Mouse (Mus musculus) liver, embryonic 12.5 days (tissue): Measurements from ENCODE around the gene Fbln2. TPM values are rescaled to one million over a fixed set of nuclear protein-coding genes. Genes with fewer than 3 reads are reported as not detected.
"Not testable (repeated sequence)": the region's sequence is repeated elsewhere in the genome, so short reads cannot be mapped to it uniquely, and the experiment has no call there.

ENCODE experiments used
- ATAC-seq: fragments of 200-750 bp; cut with Nextera tagmentation; 2 replicates; pipeline ENCODE4 v1.8.0; 2017; ENCODE audit warnings: moderate number of reproducible peaks, mild to moderate bottlenecking, moderate library complexity
- H3K27ac ChIP-seq: fragments of 300-500 bp; sonication (generic); 2 replicates; pipeline ENCODE4 v1.5.1; 2016; ENCODE audit warnings: mild to moderate bottlenecking
- H3K27me3 ChIP-seq: fragments of 300-500 bp; sonication (generic); replicated peaks from 2 replicates; pipeline ENCODE4 v1.6.1; 2016; ENCODE audit warnings: mild to moderate bottlenecking, moderate library complexity
- H3K36me3 ChIP-seq: fragments of 300-500 bp; sonication (generic); 2 replicates; pipeline ENCODE4 v1.6.1; 2016; ENCODE audit warnings: mild to moderate bottlenecking, moderate library complexity
- H3K4me1 ChIP-seq: fragments of 300-500 bp; sonication (generic); 2 replicates; pipeline ENCODE4 v1.6.1; 2016
- H3K4me2 ChIP-seq: fragments of 300-500 bp; sonication (generic); 2 replicates; pipeline ENCODE4 v1.6.1; 2016; ENCODE audit warnings: mild to moderate bottlenecking, moderate library complexity
- H3K4me3 ChIP-seq: fragments of 300-500 bp; sonication (generic); 2 replicates; pipeline ENCODE4 v1.5.1; 2016; ENCODE audit warnings: mild to moderate bottlenecking, moderate library complexity
- H3K9ac ChIP-seq: fragments of 300-500 bp; sonication (generic); 2 replicates; pipeline ENCODE4 v1.6.1; 2016; ENCODE audit warnings: mild to moderate bottlenecking, moderate library complexity
- H3K9me3 ChIP-seq: fragments of 300-500 bp; sonication (generic); replicated peaks from 2 replicates; pipeline ENCODE4 v1.6.1; 2016; ENCODE audit warnings: mild to moderate bottlenecking, moderate library complexity
- WGBS: fragments of 180-500 bp; shearing (Covaris S2); methylation state at CpG from one replicate; pipeline ENCODE4 v1.1.7; 2016; ENCODE audit not compliant: insufficient replicate concordance; 5-methylcytosine and 5-hydroxymethylcytosine counted together
- polyA plus RNA-seq: library from polyadenylated mRNA; unstranded; fragments of >200 nt; fragmentation: Nextera tagmentation; extraction: Ambion mirVana; gene quantifications from 2 replicates; pipeline ENCODE4 v1.2.1, GENCODE M21; 2016

Gene Fbln2
- polyA plus RNA-seq, result 15.9 and 17.0 TPM in 2 replicates

DNA sequence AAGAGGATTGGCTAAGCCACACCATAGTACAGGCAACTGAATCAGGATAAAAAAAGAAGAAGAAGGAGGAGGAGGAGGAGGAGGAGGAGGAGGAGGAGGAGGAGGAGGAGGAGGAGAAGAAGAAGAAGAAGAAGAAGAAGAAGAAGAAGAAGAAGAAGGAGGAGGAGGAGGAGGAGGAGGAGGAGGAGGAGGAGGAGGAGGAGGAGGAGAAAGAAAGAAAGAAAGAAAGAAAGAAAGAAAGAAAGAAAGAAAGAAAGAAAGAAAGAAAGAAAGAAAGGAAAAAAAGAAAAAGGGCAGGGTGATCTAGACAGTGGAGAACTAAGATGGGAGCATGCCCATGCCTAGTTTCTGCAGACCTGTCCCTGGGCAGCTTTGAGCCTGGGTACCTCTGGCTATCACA lies at the start of gene Fbln2:
TSS of gene Fbln2 (plus strand) at position 301 of the 400 bp plus-strand sequence.
- ATAC-seq, H3K27ac ChIP-seq, H3K9ac ChIP-seq: not testable (repeated sequence)

DNA sequence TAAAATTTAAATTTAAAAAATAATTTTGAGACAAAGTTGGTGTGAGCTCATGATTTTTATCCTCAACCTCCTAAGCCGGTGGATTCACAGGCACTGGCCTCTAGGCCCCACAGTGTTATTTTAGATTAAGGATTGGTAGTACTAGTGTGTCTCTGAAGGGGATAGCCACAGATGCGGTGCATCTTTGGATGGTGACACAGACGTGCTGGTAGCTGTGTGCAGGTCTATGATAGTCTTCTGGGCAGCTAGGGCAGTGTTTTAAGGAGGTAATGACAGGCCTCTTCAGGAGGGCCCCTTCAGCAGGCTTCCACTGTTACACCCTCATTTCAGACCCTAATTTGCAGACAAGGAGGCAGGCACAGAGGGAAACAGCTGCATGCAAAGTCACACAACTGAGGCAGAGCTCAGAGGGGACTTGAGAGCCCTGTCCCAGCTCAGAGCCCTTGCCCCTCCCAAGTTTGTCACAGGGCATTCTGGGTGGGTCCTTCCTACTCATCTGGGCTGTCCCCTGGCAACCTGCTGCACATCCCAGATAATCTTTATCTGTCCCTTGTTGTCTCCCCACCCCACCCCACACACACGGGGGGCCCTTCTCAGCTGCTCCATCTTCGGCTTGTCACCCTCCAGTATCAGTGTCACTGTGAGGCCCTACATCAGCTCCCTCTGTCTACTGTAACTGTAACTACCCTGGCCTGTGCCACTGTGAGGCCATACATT lies 48.9 kb upstream of the Fbln2 start:
- no peaks in the 10 kb centered on the region for H3K27me3 ChIP-seq
- H3K27ac ChIP-seq, result peak overlapping the region; percentile 99
- 0 out of 2 replicates have a peak overlapping the region, but pooled peaks have one; percentile 22 for H3K4me3 ChIP-seq
- peaks cover 36% of the 10 kb centered on the region for H3K36me3 ChIP-seq
- ATAC-seq, result peak; percentile 93
- H3K4me2 ChIP-seq, result peak overlapping the region; percentile 64
- peak overlapping the region; percentile 71 for H3K9ac ChIP-seq
- 24% methylated on average over 5 of the region's 5 CpGs for WGBS
- H3K9me3 ChIP-seq, result no peaks in the 10 kb centered on the region
- H3K4me1 ChIP-seq, result peaks cover 88% of the 10 kb centered on the region

More for the DNA sequence above, at the start of gene Fbln2:
- not testable (repeated sequence) for H3K4me1 ChIP-seq, H3K36me3 ChIP-seq, H3K9me3 ChIP-seq
- H3K27me3 ChIP-seq, result peaks cover 69% of the 10 kb centered on the region
- H3K4me2 ChIP-seq, result peak within 1 kb of the TSS; percentile 49
- peak within 1 kb of the TSS; percentile 31 for H3K4me3 ChIP-seq

DNA sequence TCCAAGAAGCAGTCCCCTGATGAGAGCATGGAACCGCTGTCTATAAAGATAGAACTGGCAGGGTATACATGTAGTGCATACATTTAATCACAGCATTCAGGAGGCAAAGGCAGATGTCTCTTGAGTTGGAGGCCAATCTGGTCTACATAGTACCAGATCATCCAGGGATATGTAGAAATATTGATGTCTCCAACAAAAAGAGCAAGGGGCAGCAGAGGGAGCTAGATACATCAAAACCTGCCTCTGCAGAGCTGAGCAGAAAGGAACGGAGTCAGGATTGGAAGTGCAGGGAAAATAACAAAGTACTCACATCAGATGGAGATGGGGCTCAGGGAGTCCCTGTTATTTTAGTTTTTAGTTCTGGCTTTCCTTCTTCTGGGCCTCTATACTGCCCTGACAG lies 47.7 kb upstream of the Fbln2 start:
- no peak overlapping the region for H3K4me3 ChIP-seq
- WGBS, result 83% methylated on average over 2 of the region's 2 CpGs
- peak overlapping the region; percentile 64 for H3K4me2 ChIP-seq
- H3K9ac ChIP-seq, result peak overlapping the region; percentile 71
- H3K9me3 ChIP-seq, result no peaks in the 10 kb centered on the region
- H3K36me3 ChIP-seq, result peaks cover 36% of the 10 kb centered on the region
- H3K27me3 ChIP-seq, result no peaks in the 10 kb centered on the region
- H3K4me1 ChIP-seq, result peaks cover 76% of the 10 kb centered on the region
- ATAC-seq, result no peak
- H3K27ac ChIP-seq, result peak overlapping the region; percentile 99

DNA sequence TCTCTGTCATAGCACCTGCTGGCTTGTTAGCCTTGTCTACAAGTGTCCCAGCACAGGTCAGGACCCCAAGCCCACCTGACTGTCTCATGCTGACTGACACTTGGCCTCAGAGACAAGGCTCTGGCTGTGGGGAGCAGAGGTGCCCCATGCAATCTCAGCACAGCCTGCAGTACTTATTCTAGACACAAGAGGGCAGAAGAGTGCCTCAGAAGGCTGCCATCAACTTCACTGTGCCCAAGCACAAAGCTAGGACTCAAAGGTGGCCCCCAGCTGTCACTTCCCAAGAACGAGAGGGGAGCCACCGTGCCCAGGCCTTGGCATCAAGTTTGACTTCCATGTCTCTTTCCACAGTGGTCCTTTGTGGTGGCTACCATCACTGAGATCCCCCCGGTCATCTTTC lies 47.0 kb upstream of the Fbln2 start:
- 36% methylated on average over 3 of the region's 3 CpGs for WGBS
- peaks cover 34% of the 10 kb centered on the region for H3K36me3 ChIP-seq
- peak overlapping the region; percentile 54 for H3K9ac ChIP-seq
- no peak overlapping the region for H3K4me3 ChIP-seq
- peaks cover 70% of the 10 kb centered on the region for H3K4me1 ChIP-seq
- H3K27me3 ChIP-seq, result no peaks in the 10 kb centered on the region
- no peak overlapping the region; the same call in 1 of the 2 replicates for H3K4me2 ChIP-seq
- peak overlapping the region; percentile 99 for H3K27ac ChIP-seq
- ATAC-seq, result no peak
- no peaks in the 10 kb centered on the region for H3K9me3 ChIP-seq

DNA sequence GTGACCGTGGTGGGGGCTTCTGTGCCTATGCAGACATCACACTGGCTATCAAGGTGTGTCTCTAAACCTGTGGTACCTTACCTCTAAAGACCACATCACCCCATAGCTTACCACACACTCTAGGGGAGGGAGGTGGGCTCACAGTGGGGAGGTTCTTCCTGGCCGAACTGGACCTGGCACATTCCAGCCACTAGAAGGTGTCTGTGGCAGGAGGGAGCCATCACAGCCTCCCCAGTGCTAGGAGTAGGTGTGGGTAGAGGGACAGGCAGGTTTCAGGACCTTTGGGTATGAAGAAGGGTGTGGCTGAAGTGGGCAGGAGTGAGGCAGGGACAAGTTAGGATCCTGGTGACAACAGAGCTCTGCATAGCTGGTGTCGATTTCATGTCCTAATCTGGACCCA lies 44.4 kb upstream of the Fbln2 start:
- H3K27ac ChIP-seq, result no peak overlapping the region
- ATAC-seq, result no peak
- peaks cover 50% of the 10 kb centered on the region for H3K36me3 ChIP-seq
- H3K4me3 ChIP-seq, result no peak overlapping the region
- no peaks in the 10 kb centered on the region for H3K9me3 ChIP-seq
- H3K4me1 ChIP-seq, result peaks cover 44% of the 10 kb centered on the region
- H3K4me2 ChIP-seq, result no peak overlapping the region
- no peak overlapping the region for H3K9ac ChIP-seq
- WGBS, result 41% methylated on average over 3 of the region's 3 CpGs
- no peaks in the 10 kb centered on the region for H3K27me3 ChIP-seq

DNA sequence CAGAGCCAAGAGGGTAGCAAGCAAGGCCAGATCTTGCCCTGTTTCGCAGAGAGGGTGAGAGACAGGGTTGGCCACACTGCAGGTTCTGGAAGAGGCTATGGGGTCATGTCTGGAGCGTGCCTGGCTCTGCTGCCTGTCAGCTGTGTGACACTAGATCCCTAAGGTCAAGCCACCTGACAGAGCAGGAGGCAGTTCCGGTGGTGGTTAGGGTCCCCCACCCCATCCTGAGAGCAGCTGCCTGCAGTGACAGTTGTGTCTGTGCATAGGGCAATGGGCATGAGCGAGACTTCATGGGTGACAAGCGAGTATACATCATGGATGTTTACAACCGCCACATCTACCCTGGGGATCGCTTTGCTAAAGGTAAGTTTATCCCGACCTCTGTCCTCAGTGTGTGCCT lies 43.1 kb upstream of the Fbln2 start:
- peaks cover 43% of the 10 kb centered on the region for H3K4me1 ChIP-seq
- H3K9ac ChIP-seq, result no peak overlapping the region
- peaks cover 61% of the 10 kb centered on the region for H3K36me3 ChIP-seq
- no peak overlapping the region for H3K4me3 ChIP-seq
- no peak for ATAC-seq
- no peaks in the 10 kb centered on the region for H3K27me3 ChIP-seq
- 83% methylated on average over 8 of the region's 8 CpGs for WGBS
- H3K4me2 ChIP-seq, result no peak overlapping the region
- no peaks in the 10 kb centered on the region for H3K9me3 ChIP-seq
- H3K27ac ChIP-seq, result no peak overlapping the region

DNA sequence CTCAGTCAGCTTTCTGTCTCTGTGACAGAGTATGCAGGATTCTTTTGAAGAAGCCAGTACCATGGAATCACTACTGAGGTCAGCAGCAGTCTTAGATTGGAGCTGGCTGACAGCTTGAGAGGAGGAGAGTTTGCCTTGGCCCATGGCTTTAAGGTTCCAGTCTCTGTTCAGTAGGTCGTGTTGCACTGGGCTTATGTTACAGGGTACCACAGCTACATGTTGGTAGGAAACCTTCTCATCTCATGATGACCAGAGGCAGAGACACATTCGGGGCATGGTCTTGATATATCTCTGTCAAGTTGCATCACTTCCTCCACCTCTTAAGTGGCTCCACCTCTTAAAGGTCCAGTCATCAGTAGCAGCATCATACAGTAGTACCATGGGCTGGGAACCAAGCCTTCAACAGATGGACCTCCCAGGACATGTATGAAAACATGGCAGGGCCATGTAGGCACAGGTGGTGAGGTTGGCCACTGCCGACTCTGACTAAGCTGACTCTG lies 40.8 kb upstream of the Fbln2 start:
- H3K4me1 ChIP-seq, result peaks cover 27% of the 10 kb centered on the region
- 57% methylated on average over 3 of the region's 3 CpGs for WGBS
- no peak for ATAC-seq
- no peaks in the 10 kb centered on the region for H3K9me3 ChIP-seq
- H3K27me3 ChIP-seq, result no peaks in the 10 kb centered on the region
- H3K4me3 ChIP-seq, result no peak overlapping the region
- H3K36me3 ChIP-seq, result peaks cover 56% of the 10 kb centered on the region
- no peak overlapping the region for H3K9ac ChIP-seq
- H3K4me2 ChIP-seq, result no peak overlapping the region
- no peak overlapping the region for H3K27ac ChIP-seq

DNA sequence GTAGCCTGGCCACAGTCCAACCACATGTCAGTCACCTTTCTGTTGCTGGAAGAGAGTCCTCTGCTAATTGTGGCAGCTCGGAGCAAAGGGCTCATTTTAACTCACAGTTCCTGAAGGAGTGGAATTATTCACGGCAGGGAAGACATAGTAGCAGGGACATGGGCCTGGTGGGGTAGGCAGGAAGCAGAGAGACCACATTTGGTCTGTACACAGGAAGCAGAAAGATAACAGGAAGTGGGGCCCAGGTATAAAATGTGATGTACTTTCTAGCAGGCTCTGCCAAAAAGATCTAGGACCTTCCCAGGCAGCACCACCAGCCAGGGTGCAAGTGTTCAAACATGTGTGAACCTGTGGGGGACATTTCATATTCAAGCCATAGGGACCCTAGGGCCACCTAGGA lies 39.9 kb upstream of the Fbln2 start:
- Histone ChIP-seq H3K27ac (no peak overlapping the region), H3K36me3 (peaks cover 54% of the 10 kb centered on the region), H3K9me3 (no peaks in the 10 kb centered on the region), H3K9ac (no peak overlapping the region), H3K4me3 (no peak overlapping the region), H3K27me3 (peaks cover 4% of the 10 kb centered on the region; the same call in 1 of the 2 replicates), H3K4me1 (peaks cover 25% of the 10 kb centered on the region), H3K4me2 (no peak overlapping the region)
- 38% methylated on average over 2 of the region's 2 CpGs for WGBS
- ATAC-seq, result no peak

DNA sequence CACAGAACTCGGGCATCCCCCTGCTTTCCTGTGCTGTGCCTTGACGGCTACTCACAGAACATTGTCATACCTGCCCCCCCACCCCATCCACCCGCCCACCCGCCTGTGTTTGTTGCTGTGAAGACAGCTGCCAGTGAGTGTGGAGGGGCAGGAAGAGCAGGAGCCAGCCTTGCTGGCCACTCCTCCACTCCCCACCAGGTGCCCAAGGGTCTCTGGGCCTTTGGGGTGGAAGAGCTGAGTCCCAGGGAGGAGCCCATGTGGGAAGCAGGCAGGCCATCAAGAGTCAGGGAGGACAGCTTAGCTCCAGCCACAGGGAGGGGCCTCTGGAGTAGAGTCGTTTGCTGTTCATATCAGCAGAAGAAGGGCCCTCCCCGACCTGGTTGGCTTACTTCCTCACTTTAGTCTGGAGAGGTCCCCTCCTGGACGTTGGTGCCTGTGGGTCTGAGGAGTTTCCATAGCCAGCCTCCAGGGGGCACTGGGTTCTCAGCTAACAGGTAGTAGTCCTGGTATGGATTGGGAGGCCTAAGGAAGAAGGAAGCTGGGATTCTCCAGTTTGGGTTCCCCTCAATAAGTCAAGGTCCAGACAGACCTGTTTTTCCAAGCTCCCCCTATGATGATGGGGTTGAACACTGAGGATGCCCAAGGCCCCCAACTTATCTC lies 38.9 kb upstream of the Fbln2 start:
- WGBS, result 33% methylated on average over 7 of the region's 7 CpGs
- no peak overlapping the region for H3K4me3 ChIP-seq
- H3K4me2 ChIP-seq, result no peak overlapping the region
- no peaks in the 10 kb centered on the region for H3K9me3 ChIP-seq
- H3K36me3 ChIP-seq, result peaks cover 50% of the 10 kb centered on the region
- no peak overlapping the region for H3K9ac ChIP-seq
- no peak overlapping the region for H3K27ac ChIP-seq
- peaks cover 9% of the 10 kb centered on the region; the same call in 1 of the 2 replicates for H3K27me3 ChIP-seq
- H3K4me1 ChIP-seq, result peaks cover 24% of the 10 kb centered on the region
- peak; percentile 40 for ATAC-seq

DNA sequence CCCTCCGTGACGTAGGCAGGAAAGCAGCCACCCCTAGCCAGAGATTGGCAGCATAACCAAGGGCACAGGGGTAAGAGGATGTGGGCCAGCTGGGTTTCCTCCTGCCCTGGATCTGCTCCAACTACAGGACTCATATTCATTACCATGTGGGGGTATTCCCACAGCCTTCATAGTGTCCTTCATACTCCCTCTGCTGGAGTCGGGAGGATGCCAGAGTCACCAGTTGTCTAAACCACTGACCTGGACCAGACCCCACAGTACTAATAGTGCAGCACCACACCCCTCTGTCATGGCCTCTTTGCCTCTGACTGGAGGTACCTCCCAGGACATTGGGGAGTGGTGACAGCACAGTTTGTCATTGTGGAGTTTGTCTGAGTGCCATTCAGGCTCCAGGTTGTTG lies 38.0 kb upstream of the Fbln2 start:
- Histone ChIP-seq H3K27me3 (peaks cover 9% of the 10 kb centered on the region; the same call in 1 of the 2 replicates), H3K4me1 (peaks cover 24% of the 10 kb centered on the region), H3K4me2 (no peak overlapping the region), H3K9ac (0 out of 2 replicates have a peak overlapping the region, but pooled peaks have one; percentile 9), H3K9me3 (no peaks in the 10 kb centered on the region), H3K36me3 (peaks cover 43% of the 10 kb centered on the region), H3K27ac (no peak overlapping the region), H3K4me3 (no peak overlapping the region)
- ATAC-seq, result no peak
- WGBS, result 79% methylated on average over 3 of the region's 3 CpGs

DNA sequence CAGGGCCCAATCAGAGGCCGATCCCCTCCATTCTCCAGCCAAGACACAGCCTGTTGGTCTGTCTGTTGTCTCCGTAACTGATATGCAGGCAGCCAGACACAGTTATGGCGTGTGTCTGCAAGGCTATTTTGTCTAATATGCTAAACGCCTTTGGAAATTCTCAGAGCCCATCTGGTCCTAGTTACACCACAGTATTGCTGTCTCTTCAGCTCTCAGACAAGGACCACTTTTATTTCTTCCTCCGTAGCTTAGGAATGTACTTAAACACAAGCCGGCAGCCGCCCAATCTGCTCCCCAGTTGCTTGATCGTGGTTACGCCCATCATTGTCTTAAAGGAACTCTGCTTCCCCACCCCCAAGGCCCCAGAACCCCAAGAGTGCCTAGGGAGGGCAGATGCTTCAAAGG lies 31.5 kb upstream of the Fbln2 start:
- Histone ChIP-seq H3K4me1 (peaks cover 23% of the 10 kb centered on the region), H3K27me3 (peaks cover 29% of the 10 kb centered on the region), H3K4me2 (no peak overlapping the region), H3K9ac (no peak overlapping the region), H3K4me3 (no peak overlapping the region), H3K9me3 (no peaks in the 10 kb centered on the region), H3K36me3 (no peaks in the 10 kb centered on the region), H3K27ac (no peak overlapping the region)
- no peak for ATAC-seq
- WGBS, result 57% methylated on average over 9 of the region's 9 CpGs

DNA sequence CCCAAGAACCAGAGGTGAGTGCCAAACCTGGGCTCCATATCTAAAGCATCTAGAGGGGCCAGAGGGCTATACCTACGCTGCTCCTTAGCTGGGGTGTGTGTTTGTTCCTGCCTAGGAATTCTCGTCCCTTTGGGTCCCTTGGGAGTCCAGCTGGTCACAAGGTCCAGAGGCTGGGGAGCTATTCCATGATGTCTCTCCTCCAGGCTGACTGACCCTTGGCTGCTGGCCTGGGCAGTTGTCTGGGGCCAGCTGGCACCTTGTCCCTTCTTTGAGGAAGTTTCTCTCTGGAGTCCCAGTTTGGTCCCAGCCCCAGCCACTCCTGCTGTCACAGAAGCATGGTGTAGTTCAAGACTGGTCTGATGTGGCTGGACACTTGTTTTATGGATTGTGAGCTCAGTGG lies 30.9 kb upstream of the Fbln2 start:
- ATAC-seq, result no peak
- H3K4me3 ChIP-seq, result no peak overlapping the region
- H3K9ac ChIP-seq, result no peak overlapping the region
- H3K36me3 ChIP-seq, result no peaks in the 10 kb centered on the region
- H3K4me1 ChIP-seq, result peaks cover 23% of the 10 kb centered on the region
- H3K4me2 ChIP-seq, result no peak overlapping the region
- H3K9me3 ChIP-seq, result no peaks in the 10 kb centered on the region
- 51% methylated on average over 2 of the region's 2 CpGs for WGBS
- no peak overlapping the region for H3K27ac ChIP-seq
- peaks cover 34% of the 10 kb centered on the region for H3K27me3 ChIP-seq
